Mouse (Mus musculus): ENCODE data around the gene Mrpl52. TPM values are rescaled to one million over a fixed set of nuclear protein-coding genes. Genes with fewer than 3 reads are reported as not detected.

Gene Mrpl52
- polyA plus RNA-seq, 2 experiments = 177 to 218 TPM

DNA sequence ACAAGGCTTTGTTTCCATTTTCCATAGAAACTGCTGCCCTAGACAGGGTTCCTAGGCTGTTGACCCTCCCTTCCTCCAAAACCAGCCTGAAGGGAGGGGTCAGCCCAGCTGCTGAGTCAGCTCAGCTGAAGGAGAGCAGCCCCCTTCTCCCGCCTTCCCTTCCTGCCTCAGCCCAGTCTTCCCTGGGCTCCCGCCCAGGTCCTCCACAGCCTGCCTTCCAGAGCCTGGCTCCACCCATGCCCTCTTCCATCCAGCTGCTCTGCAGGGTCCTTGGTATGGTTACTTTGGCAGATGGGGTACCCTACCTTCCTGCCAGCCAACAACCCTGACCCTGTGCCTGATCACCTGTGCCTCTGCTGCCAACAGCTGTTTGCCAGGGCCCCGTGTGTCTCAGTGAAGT is 16.5 kb downstream of the Mrpl52 start:
- Histone ChIP-seq H3K27ac (no peak overlapping the region), H3K27me3 (ENCODE audit: control insufficient read depth, insufficient read depth, low read length) (no peaks in the 10 kb centered on the region), H3K9me3 (ENCODE audit: control insufficient read depth, low read length) (no peaks in the 10 kb centered on the region), H3K4me3 (ENCODE audit: insufficient read depth in 1 of 2, low read depth in 2 of 2, low read length in 2 of 2) (no peak overlapping the region), H3K9ac (replicated peaks) (no peak overlapping the region), H3K4me1 (replicated peaks; ENCODE audit: control insufficient read depth in 2 of 2, insufficient read depth in 2 of 2, low read length in 1 of 2) (peaks cover 3 to 12% of the 10 kb centered on the region in 2 experiments; a peak in 2 of 4 replicates), H3K36me3 (replicated peaks; ENCODE audit: control insufficient read depth, insufficient read depth, low read depth) (no peaks in the 10 kb centered on the region), H3K4me2 (ENCODE audit: low read depth) (no peak overlapping the region)
- ATAC-seq (ENCODE audit: insufficient read depth) = no peak
- no peak for TF ChIP-seq CTCF (IDR thresholded peaks at IDR 0.05; ENCODE audit: low read depth)
- no peak for TF ChIP-seq EP300 (IDR thresholded peaks at IDR 0.05; ENCODE audit: low read depth)
- DNase-seq (ENCODE audit: low read depth in 3 of 3, low spot score in 3 of 3) = no peak
- WGBS (ENCODE audit: insufficient replicate concordance) = 27% methylated on average over 3 of the region's 3 CpGs

DNA sequence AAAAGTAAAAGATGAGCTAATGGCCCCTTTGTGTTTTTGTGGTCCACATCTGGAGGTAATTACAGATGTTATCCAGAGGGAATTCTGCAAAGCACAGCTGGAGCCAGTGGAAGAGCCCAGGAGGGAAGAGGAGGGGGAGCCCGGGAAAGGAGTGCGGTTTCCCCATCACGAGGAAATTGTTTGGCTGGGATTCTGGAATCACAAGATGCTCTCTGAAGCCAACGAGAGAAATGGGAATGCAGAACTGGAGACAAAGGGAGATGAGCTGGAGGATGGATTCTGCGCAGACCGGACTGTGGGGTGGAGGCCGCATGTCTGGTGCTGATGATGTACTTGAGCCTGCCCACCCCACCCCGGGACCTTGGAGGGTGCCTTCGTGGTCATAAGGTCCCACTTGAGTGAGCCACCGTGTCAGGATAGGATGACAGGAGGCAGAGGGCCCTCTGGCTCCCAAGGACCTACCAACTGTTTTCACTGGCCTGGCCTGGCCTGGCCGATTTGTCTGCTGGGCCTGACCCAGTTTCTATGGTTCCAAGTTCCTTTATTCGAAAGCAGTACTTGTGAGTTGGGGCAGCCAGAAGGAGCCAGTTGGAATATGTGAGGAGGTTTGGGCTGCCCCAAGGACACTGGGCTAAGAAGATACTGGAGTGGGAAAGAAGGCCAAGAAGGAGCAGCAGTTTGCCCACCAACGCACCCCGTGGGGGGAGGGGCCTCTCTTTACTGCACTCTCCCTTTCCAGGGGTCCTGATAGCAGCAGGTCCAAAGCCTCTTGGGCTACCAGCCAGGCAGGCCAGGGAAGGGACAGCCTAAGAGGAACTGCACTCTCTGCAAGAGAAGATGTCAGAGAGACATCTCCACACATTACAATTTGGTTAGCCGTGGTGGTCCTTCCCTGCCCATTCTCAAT is 17.3 kb downstream of the Mrpl52 start:
- 66% methylated on average over 15 of the region's 15 CpGs for WGBS (ENCODE audit: insufficient replicate concordance)
- Histone ChIP-seq H3K27me3 (ENCODE audit: control insufficient read depth, insufficient read depth, low read length) (no peaks in the 10 kb centered on the region), H3K4me3 (ENCODE audit: insufficient read depth in 1 of 2, low read depth in 2 of 2, low read length in 2 of 2) (no peak overlapping the region), H3K9ac (replicated peaks) (no peak overlapping the region), H3K4me1 (replicated peaks; ENCODE audit: control insufficient read depth in 2 of 2, insufficient read depth in 2 of 2, low read length in 1 of 2) (peaks cover 3 to 12% of the 10 kb centered on the region in 2 experiments; a peak in 2 of 4 replicates), H3K36me3 (replicated peaks; ENCODE audit: control insufficient read depth, insufficient read depth, low read depth) (no peaks in the 10 kb centered on the region), H3K9me3 (ENCODE audit: control insufficient read depth, low read length) (no peaks in the 10 kb centered on the region), H3K27ac (no peak overlapping the region), H3K4me2 (ENCODE audit: low read depth) (no peak overlapping the region)
- ATAC-seq (ENCODE audit: insufficient read depth) (no peak), DNase-seq (ENCODE audit: low read depth in 3 of 3, low spot score in 3 of 3) (no peak)
- TF ChIP-seq CTCF (IDR thresholded peaks at IDR 0.05; ENCODE audit: low read depth) (no peak), EP300 (IDR thresholded peaks at IDR 0.05; ENCODE audit: low read depth) (no peak)

DNA sequence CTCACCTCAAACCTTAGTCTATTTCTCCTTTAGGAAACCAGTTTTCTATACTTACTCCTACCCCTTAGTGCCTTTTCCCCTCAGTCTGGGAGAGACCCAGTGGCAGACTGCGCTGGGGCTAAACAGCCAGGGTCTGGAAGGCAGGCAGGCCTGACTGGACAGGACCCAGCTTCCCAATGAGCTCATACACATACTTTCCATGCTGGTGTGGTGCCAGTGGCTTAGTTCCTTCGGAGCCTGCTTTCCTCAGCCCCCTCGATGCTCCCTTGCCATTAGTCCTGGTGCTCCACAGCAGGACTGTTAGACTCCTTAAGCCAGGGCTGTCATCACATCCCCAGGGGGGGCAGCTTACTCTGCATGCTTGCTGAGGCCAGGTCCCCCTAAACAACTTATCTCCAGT is 18.8 kb downstream of the Mrpl52 start:
- 0 out of 2 replicates have a peak, but pooled peaks have one; percentile 16 for ATAC-seq (ENCODE audit: insufficient read depth)
- WGBS (ENCODE audit: insufficient replicate concordance) = 48% methylated on average over 3 of the region's 3 CpGs
- Histone ChIP-seq H3K9me3 (ENCODE audit: control insufficient read depth, low read length) (no peaks in the 10 kb centered on the region), H3K4me3 (ENCODE audit: insufficient read depth in 1 of 2, low read depth in 2 of 2, low read length in 2 of 2) (no peak overlapping the region), H3K36me3 (replicated peaks; ENCODE audit: control insufficient read depth, insufficient read depth, low read depth) (no peaks in the 10 kb centered on the region), H3K9ac (replicated peaks) (no peak overlapping the region), H3K4me1 (replicated peaks; ENCODE audit: control insufficient read depth in 2 of 2, insufficient read depth in 2 of 2, low read length in 1 of 2) (peaks cover 3 to 12% of the 10 kb centered on the region in 2 experiments; a peak in 2 of 4 replicates), H3K27me3 (ENCODE audit: control insufficient read depth, insufficient read depth, low read length) (no peaks in the 10 kb centered on the region), H3K27ac (no peak overlapping the region), H3K4me2 (ENCODE audit: low read depth) (no peak overlapping the region)
- DNase-seq (ENCODE audit: low read depth in 3 of 3, low spot score in 3 of 3) = no peak
- TF ChIP-seq CTCF (IDR thresholded peaks at IDR 0.05; ENCODE audit: low read depth) (no peak), EP300 (IDR thresholded peaks at IDR 0.05; ENCODE audit: low read depth) (no peak)

DNA sequence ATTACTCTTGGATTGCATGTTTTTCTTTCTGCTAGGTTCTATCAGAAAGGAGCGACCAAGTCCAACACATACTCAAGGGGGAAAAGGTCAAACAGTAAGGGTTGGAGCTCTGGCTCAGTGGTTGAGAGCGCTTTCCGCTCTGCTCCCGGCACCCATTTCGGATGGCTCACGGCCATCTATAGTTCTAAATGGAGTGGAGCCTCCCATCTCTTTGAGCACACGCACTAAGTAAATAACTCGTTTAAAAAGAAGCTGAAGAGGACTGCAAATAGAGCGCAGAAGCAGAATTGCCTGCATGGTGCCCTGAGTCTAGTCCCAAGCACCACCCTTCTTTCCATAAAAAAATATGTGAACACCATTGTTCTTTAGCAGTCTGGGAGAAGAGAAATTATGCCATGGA is 26.9 kb downstream of the Mrpl52 start:
- peaks cover 0 to 7% of the 10 kb centered on the region in 2 experiments; a peak in 2 of 4 replicates for H3K4me1 ChIP-seq (replicated peaks; ENCODE audit: control insufficient read depth in 2 of 2, insufficient read depth in 2 of 2, low read length in 1 of 2)
- no peak overlapping the region for H3K9ac ChIP-seq (replicated peaks)
- no peaks in the 10 kb centered on the region for H3K27me3 ChIP-seq (ENCODE audit: control insufficient read depth, insufficient read depth, low read length)
- no peak for DNase-seq (ENCODE audit: low read depth in 3 of 3, low spot score in 3 of 3)
- H3K36me3 ChIP-seq (replicated peaks; ENCODE audit: control insufficient read depth, insufficient read depth, low read depth) = no peaks in the 10 kb centered on the region
- H3K9me3 ChIP-seq (ENCODE audit: control insufficient read depth, low read length) = no peaks in the 10 kb centered on the region
- H3K27ac ChIP-seq = no peak overlapping the region
- 70% methylated on average over 9 of the region's 9 CpGs for WGBS (ENCODE audit: insufficient replicate concordance)
- no peak overlapping the region for H3K4me2 ChIP-seq (ENCODE audit: low read depth)
- no peak overlapping the region for H3K4me3 ChIP-seq (ENCODE audit: insufficient read depth in 1 of 2, low read depth in 2 of 2, low read length in 2 of 2)
- TF ChIP-seq EP300 (IDR thresholded peaks at IDR 0.05; ENCODE audit: low read depth) (no peak), CTCF (IDR thresholded peaks at IDR 0.05; ENCODE audit: low read depth) (no peak)
- no peak for ATAC-seq (ENCODE audit: insufficient read depth)

All from liver, embryonic 14.5 days (tissue).